Mouse (Mus musculus) stomach, embryonic 15.5 days (tissue): Measurements from ENCODE around the gene Cst3. TPM values are rescaled to one million over a fixed set of nuclear protein-coding genes. Genes with fewer than 3 reads are reported as not detected.

ENCODE experiments used
- ATAC-seq: fragments of 200-750 bp; cut with Nextera tagmentation; 2 replicates; pipeline ENCODE4 v1.8.0; 2017; ENCODE audit warnings: low read depth, moderate number of reproducible peaks, moderate TSS enrichment; ENCODE audit not compliant: insufficient read depth, low FRiP score
- H3K27ac ChIP-seq: fragments of 300-500 bp; sonication (generic); 2 replicates; pipeline ENCODE4 v1.5.1; 2015; ENCODE audit warnings: mild to moderate bottlenecking, inconsistent platforms
- H3K27me3 ChIP-seq: fragments of 300-500 bp; sonication (generic); replicated peaks from 2 replicates; pipeline ENCODE4 v1.6.1; 2015; ENCODE audit warnings: inconsistent platforms
- H3K36me3 ChIP-seq: fragments of 300-500 bp; sonication (generic); 2 replicates; pipeline ENCODE4 v1.6.1; 2015; ENCODE audit warnings: inconsistent platforms
- H3K4me1 ChIP-seq: fragments of 300-500 bp; sonication (generic); 2 replicates; pipeline ENCODE4 v1.6.1; 2015; ENCODE audit warnings: inconsistent platforms
- H3K4me2 ChIP-seq: fragments of 300-500 bp; sonication (generic); 2 replicates; pipeline ENCODE4 v1.6.1; 2015; ENCODE audit warnings: mild to moderate bottlenecking, inconsistent platforms
- H3K4me3 ChIP-seq: fragments of 300-500 bp; sonication (generic); replicated peaks from 2 replicates; pipeline ENCODE4 v1.5.1; 2015; ENCODE audit warnings: inconsistent platforms
- H3K9ac ChIP-seq: fragments of 300-500 bp; sonication (generic); 2 replicates; pipeline ENCODE4 v1.6.1; 2015; ENCODE audit warnings: inconsistent platforms
- H3K9me3 ChIP-seq: fragments of 300-500 bp; sonication (generic); 2 replicates; pipeline ENCODE4 v1.6.1; 2016; ENCODE audit warnings: inconsistent platforms
- WGBS: fragments of 180-500 bp; shearing (Covaris S2); methylation state at CpG from one replicate; pipeline ENCODE4 v1.1.7; 2015; 5-methylcytosine and 5-hydroxymethylcytosine counted together
- polyA plus RNA-seq: library from polyadenylated mRNA; unstranded; fragments of >200 nt; fragmentation: Nextera tagmentation; extraction: Ambion mirVana; gene quantifications from 2 replicates; pipeline ENCODE4 v1.2.1, GENCODE M21; 2015

The Cst3 gene
- polyA plus RNA-seq, 1 experiment from 2014 or later, result 486 TPM

- Histone ChIP-seq H3K27ac (no peak overlapping the region), H3K4me3 (no peak overlapping the region), H3K9ac (no peak overlapping the region), H3K4me1 (no peaks in the 10 kb centered on the region), H3K4me2 (no peak overlapping the region), H3K9me3 (no peaks in the 10 kb centered on the region), H3K36me3 (no peaks in the 10 kb centered on the region), H3K27me3 (no peaks in the 10 kb centered on the region)
- 46% methylated on average over 8 of the region's 8 CpGs for WGBS
- no peak; the same call in 1 of the 2 replicates for ATAC-seq
These were observed 24.2 kb downstream of the Cst3 start for GRCm38 (mm10) chr2:148851116-148851906.

GRCm38 (mm10) chr2:148839224-148839623 lies 36.3 kb downstream of the Cst3 start:
- no peak for ATAC-seq
- Histone ChIP-seq H3K36me3 (no peaks in the 10 kb centered on the region), H3K9me3 (no peaks in the 10 kb centered on the region), H3K4me3 (no peak overlapping the region), H3K27me3 (no peaks in the 10 kb centered on the region), H3K4me2 (no peak overlapping the region), H3K4me1 (no peaks in the 10 kb centered on the region), H3K9ac (no peak overlapping the region), H3K27ac (no peak overlapping the region)
- WGBS, result 92% methylated on average over 2 of the region's 2 CpGs

- H3K4me2 ChIP-seq, result no peak overlapping the region
- H3K4me3 ChIP-seq, result no peak overlapping the region
- no peak overlapping the region for H3K9ac ChIP-seq
- H3K27ac ChIP-seq, result no peak overlapping the region
- no peaks in the 10 kb centered on the region for H3K27me3 ChIP-seq
- H3K36me3 ChIP-seq, result no peaks in the 10 kb centered on the region
- no peak for ATAC-seq
- WGBS, result 80% methylated on average over 5 of the region's 5 CpGs
- H3K9me3 ChIP-seq, result no peaks in the 10 kb centered on the region
- no peaks in the 10 kb centered on the region for H3K4me1 ChIP-seq
These were observed 37.3 kb downstream of the Cst3 start for GRCm38 (mm10) chr2:148838075-148838777.

GRCm38 (mm10) chr2:148834912-148835311 lies 40.6 kb downstream of the Cst3 start, which contains the start of gene Cst9:
TSS of gene Cst9 (plus strand) at chr2:148835147.
- 54% methylated on average over 4 of the region's 4 CpGs for WGBS
- Histone ChIP-seq H3K4me3 (no peak within 1 kb of the TSS), H3K36me3 (no peaks in the 10 kb centered on the region), H3K9me3 (no peaks in the 10 kb centered on the region), H3K27ac (no peak within 1 kb of the TSS), H3K9ac (no peak within 1 kb of the TSS), H3K27me3 (no peaks in the 10 kb centered on the region), H3K4me2 (no peak within 1 kb of the TSS), H3K4me1 (no peaks in the 10 kb centered on the region)
- ATAC-seq, result no peak

GRCm38 (mm10) chr2:148825986-148826385 lies 49.5 kb downstream of the Cst3 start:
- no peaks in the 10 kb centered on the region for H3K4me1 ChIP-seq
- H3K4me2 ChIP-seq, result no peak overlapping the region
- no peaks in the 10 kb centered on the region for H3K27me3 ChIP-seq
- 19% methylated on average over 1 of the region's 1 CpGs for WGBS
- no peaks in the 10 kb centered on the region for H3K9me3 ChIP-seq
- no peak overlapping the region for H3K9ac ChIP-seq
- no peaks in the 10 kb centered on the region for H3K36me3 ChIP-seq
- no peak overlapping the region for H3K27ac ChIP-seq
- no peak for ATAC-seq
- no peak overlapping the region for H3K4me3 ChIP-seq

Other genes with a start within 250 kb of the Cst3 start
- gene Nxt1, start 203.1 kb downstream of the Cst3 start, polyA plus RNA-seq, result 78.8 and 88.8 TPM in 2 replicates
- 17.1 and 17.5 TPM in 2 replicates for gene Gzf1, start 194.7 kb downstream of the Cst3 start, polyA plus RNA-seq
- gene Napb, start 143.2 kb downstream of the Cst3 start, polyA plus RNA-seq, result 4.5 and 4.9 TPM in 2 replicates
- not detected in 2 replicates for gene Cstl1, start 125.3 kb downstream of the Cst3 start, polyA plus RNA-seq
- gene Cst11, start 104.2 kb downstream of the Cst3 start, polyA plus RNA-seq, result not detected in 2 replicates
- not detected in 2 replicates for gene 8030411F24Rik, start 93.7 kb downstream of the Cst3 start, polyA plus RNA-seq
- gene Cst12, start 86.3 kb downstream of the Cst3 start, polyA plus RNA-seq, result not detected in 2 replicates
- 0.85 and 1.5 TPM in 2 replicates for gene Cst8, start 76.9 kb downstream of the Cst3 start, polyA plus RNA-seq
- gene Cst13, start 55.6 kb downstream of the Cst3 start, polyA plus RNA-seq, result not detected in 2 replicates
- not detected in 2 replicates for gene Cst9, start 40.5 kb downstream of the Cst3 start, polyA plus RNA-seq
- not detected in 2 replicates for gene 9230104L09Rik, start 10.7 kb downstream of the Cst3 start, polyA plus RNA-seq
- not detected in 2 replicates for gene Gm1330, start 127.6 kb upstream of the Cst3 start, polyA plus RNA-seq
- gene Gm10750, start 141.5 kb upstream of the Cst3 start, polyA plus RNA-seq, result not detected in 2 replicates